Mouse (Mus musculus) liver, postnatal 0 days (tissue): ENCODE measurements around the gene Msrb3.

Source experiments
- CTCF ChIP-seq: sonication (generic); IDR thresholded peaks from 2 replicates; pipeline ENCODE4 v1.5.1; 2016; ENCODE audit warnings: antibody characterized with exemption, low read depth
- EP300 ChIP-seq: IDR thresholded peaks from 2 replicates; pipeline ENCODE4 v1.6.1; 2016; ENCODE audit warnings: antibody characterized with exemption, low read depth, mild to moderate bottlenecking

GRCm38 (mm10) chr10:120759883-120760282 lies 139.0 kb downstream of the Msrb3 start:
- TF ChIP-seq CTCF: no peak
- no peak for TF ChIP-seq EP300
